Mouse (Mus musculus): ENCODE results near the gene Apol6.
"Not testable (repeated sequence)": the region's sequence is repeated elsewhere in the genome, so short reads cannot be mapped to it uniquely, and the experiment has no call there.

The Apol6 gene

DNA sequence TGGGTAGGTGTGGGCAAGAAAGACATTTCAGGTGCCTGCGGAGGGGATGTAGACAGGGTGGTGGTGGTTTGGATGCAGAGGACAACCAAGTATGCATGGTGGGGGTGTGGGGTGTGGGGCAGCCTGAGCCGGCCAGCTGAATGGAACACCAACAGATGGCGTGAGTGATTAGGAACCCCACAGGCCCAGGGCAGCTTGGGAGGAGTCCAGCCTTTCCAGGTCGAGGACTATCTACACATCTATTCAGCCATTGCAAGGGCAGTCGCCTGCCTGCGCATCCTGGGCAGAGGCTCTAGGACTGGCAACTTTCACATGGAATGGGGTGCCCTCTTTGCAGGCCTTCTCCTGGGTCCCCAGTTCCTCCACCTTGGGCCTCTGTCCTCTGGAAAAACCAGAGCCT is 10.0 kb upstream of the Apol6 start:
- no peak for DNase-seq

DNA sequence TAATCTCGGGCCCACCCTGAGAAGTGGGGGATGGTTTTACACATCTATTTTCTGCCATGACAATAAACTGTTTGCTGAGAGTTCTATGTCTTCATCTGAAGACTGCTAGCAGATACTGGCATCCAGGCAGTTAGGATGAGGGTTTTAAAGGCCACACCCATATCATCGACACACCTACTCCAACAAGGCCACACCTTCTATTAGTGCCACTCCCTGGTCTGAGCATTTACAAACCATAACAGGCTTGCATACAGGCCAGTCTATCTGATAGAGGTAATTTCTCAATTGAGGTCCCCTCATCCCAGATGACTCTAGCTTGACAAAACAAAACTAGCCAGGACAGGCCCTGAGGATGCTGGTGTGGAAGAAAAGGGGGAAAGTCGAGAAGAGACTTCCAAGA is 8.9 kb upstream of the Apol6 start:
- DNase-seq = no peak

DNA sequence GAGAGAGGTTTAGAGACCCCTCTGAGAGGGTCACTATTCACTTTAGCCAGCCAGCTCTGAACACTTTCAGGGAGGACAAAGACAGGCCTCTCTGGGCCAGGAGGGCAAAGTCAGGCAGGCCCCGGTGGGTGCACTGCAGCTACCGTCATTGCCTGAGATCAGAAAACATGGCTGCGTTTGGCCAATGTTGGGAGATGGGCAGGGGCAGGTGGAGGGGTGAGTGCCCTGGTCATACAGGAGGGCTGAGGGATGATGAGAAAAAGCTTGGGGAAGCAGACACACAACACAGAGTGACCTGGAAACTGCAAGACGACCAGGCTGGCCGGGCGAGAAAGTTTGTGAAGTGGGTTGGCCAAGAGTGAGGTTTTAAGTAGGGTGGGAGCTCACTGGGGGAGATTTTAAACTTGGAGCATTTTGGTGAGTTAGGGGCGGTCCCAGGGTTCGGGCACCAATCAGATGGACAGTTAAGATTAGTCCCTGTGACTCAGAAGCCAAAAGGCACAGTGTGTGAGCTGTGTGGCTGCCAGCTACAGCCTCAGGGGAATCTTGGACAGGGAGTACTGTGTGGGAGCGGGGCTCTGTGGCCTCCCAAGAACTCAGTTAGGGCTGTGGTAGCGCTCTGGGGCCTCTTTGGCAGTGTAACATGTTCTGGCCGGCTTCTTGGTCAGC is 8.1 kb upstream of the Apol6 start:
- no peak for DNase-seq

- DNase-seq = no peak
Measured at GRCm38 (mm10) chr15:77036989-77037277, 7.6 kb upstream of the Apol6 start.

DNA sequence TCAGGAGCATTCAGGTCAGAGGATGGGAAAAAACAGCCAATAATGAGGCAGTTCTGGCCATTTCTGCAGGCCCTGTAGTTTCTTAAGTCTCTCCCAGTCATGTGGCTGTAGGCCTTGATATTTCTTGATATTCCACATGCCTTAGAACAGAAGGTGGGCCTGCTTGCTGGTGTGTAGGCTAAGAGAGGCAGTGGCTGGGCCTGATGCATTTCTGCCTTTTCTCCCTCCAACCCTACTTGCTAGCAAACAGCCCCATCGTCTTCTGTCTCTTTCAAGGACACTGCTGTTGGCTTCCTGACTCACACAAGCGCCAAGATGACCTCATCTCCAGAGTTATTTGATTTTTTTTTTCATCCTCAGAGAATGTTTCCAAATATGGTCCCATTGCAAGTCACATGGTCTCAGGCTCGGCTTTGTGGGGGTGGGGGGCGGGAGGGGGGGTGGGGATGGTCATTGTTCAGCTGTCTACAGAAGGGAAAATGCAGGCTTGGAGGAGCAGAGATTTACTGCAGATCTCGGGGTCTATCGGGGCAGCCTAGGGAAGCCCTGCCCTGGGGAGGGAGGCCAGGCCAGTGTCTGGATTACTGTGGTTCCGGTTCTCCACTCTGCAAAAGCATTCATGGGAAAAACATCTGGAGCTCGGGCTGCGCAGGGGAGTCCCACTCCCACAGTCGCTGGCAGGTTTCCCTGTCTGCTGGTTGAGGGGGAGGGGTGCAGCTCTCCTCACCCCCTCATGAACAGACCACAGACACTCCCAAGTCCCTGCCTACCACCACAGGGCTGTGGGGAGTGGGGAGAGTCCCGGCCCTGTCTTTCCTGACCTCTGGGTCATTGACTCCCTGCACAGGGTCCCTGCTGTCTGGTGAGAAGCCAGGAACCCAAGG is 7.0 kb upstream of the Apol6 start:
- no peak for DNase-seq

DNA sequence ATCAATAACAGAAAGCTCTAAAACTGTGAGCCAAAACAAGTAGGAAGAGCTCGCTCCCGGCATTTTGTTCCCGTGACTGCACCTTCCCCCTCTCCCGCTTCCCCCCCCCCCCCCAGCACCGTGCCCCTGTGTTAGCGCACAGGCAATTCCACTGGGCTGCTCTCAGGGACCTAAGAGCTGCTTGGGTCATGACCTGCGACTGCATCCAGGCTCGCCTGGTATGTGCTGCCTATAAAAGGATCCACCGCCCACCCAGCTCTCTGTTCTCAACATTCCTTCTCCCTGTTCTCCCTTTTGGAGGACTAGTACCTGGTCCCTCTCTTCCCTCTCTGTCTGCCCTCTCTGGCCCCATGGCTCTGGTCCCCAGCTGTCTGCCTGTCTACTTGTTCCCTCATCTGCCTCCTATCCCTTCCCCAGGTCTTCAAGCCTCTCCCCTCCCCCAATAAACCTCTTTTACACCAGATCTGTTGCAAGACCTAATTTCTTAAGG is 5.3 kb upstream of the Apol6 start:
- no peak for DNase-seq

- no peak for DNase-seq
Measured at GRCm38 (mm10) chr15:77040784-77041183, 3.7 kb upstream of the Apol6 start.

DNA sequence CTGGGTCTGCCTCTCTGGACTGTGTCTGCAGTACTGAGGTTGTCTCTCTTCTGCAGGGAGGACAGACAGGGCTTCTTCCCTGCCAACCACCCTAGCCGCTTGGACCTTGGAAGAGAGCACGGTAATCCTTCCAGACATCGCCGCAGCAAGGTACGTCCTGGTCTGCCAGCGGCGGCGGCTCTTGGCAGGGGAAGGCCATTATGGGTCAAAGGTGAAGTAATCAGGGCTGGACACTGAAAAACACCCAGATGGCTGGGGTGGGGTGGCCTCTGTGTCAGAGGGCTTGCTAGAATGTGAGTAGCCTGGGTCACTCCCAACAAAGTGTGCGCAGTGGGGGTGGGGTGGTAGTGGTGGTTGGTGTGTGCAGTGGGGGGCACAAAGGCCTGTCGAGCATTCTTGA is 1.1 kb downstream of the Apol6 start:
- no peak for DNase-seq

- no peak for DNase-seq
Measured at GRCm38 (mm10) chr15:77050570-77050969, 6.0 kb downstream of the Apol6 start, which contains the start of gene Mb. TSS of gene Mb (minus strand) at chr15:77050670.

DNA sequence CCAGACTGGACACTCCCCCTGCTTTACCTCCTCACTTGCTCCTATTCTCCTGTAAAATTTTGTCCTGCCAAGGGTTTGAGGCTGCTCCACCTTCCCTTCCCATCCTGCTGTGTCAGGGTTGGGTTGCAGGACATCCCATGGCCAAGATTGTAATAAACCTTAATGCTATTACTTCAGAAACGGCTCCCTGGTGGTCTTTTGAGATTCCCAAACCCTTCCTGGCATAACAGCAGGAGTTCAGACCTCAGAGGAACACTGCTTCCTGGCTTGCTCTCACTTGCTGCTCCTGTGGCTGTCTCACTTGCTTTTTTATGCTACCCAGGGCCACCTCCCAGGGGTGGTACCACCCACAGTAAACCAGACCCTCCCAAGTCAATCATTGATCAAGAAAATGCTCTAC is 7.6 kb downstream of the Apol6 start:
- no peak for DNase-seq

GRCm38 (mm10) chr15:77053021-77053420 is 8.5 kb downstream of the Apol6 start:
- DNase-seq = no peak

GRCm38 (mm10) chr15:77054611-77055175 is 10.2 kb downstream of the Apol6 start:
- no peak for DNase-seq

DNA sequence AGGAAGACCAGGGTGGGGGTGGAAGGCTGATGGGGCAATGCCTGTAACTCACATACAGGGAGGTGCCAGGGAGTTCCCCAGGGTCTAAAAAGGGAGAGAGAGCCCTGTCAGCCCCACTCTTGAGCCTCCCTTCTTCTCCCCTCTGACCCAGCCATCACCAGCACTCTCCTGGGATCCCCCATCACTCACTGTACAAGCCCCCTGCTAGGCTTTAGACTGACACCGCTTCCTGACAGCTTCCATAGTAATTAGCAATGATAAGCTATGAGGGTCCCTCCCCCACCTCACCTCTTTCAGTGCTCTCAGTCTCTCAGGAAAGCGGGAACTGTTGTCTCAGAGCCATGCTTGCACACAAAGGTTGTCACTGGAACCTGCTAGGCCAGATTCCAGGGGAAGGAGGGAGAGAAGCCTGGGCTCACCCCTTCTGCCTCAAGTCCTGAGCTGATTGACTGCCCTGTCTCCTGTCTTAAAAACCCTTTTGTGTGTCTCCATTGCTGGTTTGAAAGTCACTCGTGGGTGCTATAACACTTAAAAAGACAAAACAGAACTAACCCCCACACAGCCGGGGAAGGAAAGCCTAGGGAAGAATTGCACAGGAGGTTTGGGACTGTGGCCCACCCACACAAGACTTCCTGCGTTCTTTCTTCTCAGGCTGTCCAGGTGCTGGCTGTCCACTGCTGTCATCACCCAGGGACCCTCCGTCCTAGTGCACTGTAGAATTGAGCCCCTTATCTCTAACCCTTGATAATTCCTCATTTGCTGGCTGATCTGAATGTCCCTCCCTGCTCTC is 11.7 kb downstream of the Apol6 start:
- no peak for DNase-seq

DNA sequence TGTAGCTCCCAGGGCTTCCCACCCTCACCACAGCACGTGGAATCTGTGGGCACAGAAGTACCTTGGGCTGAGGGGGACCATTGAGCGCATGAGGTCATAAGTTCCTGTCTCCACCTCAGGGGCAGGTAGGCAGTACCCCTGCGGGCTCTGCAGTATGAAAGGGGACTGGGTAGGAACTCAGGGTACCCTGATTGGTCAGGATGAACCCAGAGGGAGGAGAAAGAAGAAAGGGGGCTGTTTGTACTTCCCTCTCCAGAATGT is 12.2 kb downstream of the Apol6 start:
- no peak for DNase-seq

DNA sequence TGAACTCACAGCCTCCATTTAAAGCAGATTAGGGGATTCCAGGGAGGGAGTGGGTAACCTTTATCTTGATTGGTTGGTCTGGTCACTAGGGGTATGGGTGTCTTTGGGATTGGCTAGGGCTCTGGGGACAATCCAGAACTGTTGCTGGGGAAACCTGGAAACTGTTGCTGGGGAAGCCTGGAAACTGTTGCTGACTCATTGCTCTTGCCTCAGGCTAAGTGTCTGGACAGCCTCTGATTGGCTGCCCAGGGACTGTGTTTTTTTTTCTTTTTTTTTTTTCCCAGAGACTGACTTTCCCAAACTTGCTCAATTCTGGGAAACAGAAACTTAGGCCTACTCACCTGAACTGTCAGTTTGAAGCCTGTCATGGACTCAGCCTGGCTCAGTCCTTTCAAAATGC is 14.0 kb downstream of the Apol6 start:
- DNase-seq = no peak

- DNase-seq = not testable (repeated sequence)
Measured at GRCm38 (mm10) chr15:77059416-77059815, 14.9 kb downstream of the Apol6 start.

DNA sequence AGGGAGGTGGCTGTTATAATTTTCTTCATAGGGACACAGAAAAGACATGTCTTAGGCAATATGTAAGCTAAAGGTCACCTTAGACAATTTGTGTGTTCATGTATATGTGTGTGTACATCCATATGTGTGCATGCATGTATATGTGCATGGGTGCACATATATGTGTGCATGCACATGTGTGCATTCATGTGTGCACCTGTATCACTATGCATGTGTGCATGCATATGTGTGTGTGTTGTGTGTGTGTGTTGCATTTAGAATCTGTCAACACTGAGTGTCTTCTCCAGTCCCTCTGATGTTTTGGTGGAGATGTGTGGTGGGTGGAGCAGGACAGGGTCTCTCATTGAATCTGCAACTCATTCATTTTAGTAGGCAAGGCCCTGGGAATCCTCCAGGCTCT is 18.2 kb downstream of the Apol6 start:
- DNase-seq = no peak

GRCm38 (mm10) chr15:77065259-77065852 is 20.8 kb downstream of the Apol6 start:
- no peak for DNase-seq

DNA sequence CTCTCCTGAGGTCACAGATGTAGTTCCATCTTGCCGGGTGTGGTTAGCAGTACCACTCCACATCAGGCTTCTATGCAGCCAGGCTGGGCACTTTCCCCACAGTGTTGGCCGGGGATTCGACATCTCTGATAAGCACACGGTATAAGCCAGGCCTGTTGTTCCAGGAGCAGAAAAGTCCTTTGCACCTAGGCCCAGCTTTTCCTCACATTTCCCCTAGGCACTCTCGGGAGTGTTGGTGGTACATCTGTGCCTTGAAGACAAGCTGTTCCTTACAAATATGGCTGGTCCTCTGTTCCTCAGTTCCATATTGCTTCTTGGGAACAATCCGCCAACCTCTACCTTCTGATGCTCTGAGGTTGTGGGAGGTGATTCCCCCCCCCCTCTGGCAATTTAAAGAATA is 21.7 kb downstream of the Apol6 start:
- DNase-seq = no peak

DNA sequence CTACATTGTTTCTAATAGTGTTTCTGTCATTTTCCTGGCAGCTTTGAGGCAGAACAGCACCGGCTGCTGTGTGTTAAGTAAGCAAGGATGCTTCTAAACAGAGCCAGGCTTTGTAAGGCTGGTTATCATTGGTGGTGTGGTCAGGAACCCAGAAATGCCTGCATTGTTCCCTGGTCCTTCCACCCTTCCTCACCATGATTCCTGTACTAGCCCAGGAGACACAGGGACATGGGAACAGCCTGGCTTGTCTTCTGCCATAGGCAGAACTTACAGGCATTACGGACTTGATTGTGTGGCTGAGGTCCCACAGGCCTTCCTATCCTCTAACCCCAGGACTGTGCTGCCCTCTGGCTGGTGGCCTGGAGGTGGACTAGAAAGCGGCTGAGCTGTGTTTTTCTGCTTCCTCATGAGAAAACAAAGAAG is 23.9 kb downstream of the Apol6 start:
- no peak for DNase-seq

DNA sequence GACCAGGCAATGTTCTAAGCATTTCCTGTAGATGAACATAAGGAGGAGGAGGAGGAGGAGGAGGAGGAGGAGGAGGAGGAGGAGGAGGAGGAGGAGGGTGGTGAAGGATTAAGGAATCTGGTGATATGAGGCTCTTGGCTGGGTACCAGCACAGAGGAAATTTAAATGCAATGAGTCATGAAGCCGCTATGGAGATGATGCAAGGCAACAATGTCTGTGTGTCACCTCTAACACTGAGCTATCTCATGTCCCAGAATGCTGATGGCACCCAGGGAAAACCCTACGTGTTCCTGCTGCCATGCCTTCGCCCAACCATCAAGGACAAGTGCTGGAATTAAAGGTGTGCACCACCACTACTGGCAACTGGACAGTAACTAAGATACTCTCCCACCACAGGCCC is 24.5 kb downstream of the Apol6 start:
- no peak for DNase-seq

DNA sequence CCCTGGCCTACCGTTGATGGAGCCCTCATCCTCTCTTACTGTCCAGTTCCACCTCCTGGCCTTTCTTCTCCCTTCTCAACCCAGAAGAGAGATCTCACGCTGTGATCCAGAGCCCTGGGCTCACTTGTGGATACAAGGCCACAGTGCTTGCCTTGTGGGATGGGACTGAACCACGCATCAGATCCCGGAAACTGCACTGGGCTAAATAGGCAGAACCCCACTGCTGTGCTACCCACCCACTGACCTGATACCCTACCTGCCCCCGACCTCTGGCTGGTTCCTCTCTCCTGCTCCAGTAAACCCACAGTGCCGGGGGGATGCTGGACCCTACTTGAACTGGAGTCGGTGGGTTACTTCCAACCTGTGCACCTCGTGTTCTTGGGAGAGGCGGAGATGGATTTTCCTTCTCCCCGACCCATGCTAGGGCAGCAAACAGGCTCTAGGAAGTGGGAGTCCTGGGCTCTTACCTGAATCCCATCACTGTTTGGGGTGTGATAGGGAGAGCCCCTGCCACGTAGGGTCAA is 26.3 kb downstream of the Apol6 start:
- DNase-seq = peak; percentile 4

DNA sequence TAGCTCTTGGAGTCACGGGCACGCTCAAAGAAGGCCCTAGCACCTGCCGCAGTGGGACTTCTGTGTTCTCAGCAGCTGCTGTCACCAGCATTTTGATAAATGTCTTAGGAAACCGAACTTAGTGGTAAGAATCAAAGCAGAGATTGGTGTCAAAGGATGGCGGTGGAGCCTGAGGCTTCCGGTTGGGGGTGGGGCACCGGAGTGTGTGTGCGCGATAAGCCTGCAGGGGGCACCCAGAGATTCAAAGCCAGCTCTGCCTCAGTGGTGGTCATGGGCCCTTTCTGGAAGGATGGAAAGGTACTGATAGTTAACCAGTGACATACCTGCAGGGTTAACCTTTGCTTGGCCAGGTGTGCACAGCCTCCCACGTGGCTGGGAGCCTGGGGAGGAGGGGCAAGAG is 27.0 kb downstream of the Apol6 start:
- peak; percentile 86 for DNase-seq
